Mouse (Mus musculus) gastrocnemius, postnatal 14 days (tissue): Measurements from ENCODE around the gene Adam29. TPM values are rescaled to one million over a fixed set of nuclear protein-coding genes. Genes with fewer than 3 reads are reported as not detected.

Experiments
- DNase-seq: peaks from one replicate; pipeline ENCODE4 v3.0.0; 2021; ENCODE audit warnings: mixed read lengths
- intact Hi-C: fragments of 180-260 bp; cut with DNase I; formaldehyde crosslinking; loops from one replicate; pipeline ENCODE4 v1.15.1; 2025; ENCODE audit warnings: low total_unique reads
- long read RNA-seq, 2 experiments: library from polyadenylated mRNA; stranded (forward); transcript quantifications; one replicate each; pipeline ENCODE4 v2.0.0; 2021
- total RNA-seq, 2 experiments: library from RNA; stranded (reverse); gene quantifications; 2 replicates each; pipeline ENCODE4 v1.2.3; 2021

Adam29 gene
- not detected for total RNA-seq
- long read RNA-seq, experiment 1: 0 reads
- long read RNA-seq, experiment 2: 0 reads

GRCm38 (mm10) chr8:55906848-55907247 is at the start of gene Adam29:
Gene Adam29, minus strand, starts transcription at chr8:55906948.
- intact Hi-C loops: loop anchor here (10.0 kb wide), 1 partner anchor 588 kb away; no protein-coding TSS in a partner anchor
- no peak for DNase-seq

- intact Hi-C loops: no loop called here
- no peak for DNase-seq
Measured at GRCm38 (mm10) chr8:55940526-55940880, 33.8 kb upstream of the Adam29 start.

- intact Hi-C loops: no loop called here
Measured at GRCm38 (mm10) chr8:55939870-55940525, 33.2 kb upstream of the Adam29 start, which contains the start of gene Glra3. Gene Glra3, plus strand, starts transcription at chr8:55940460.

More at GRCm38 (mm10) chr8:55939870-55940525, 33.2 kb upstream of the Adam29 start, which contains the start of gene Glra3:
- no peak for DNase-seq

Other genes with a start within 250 kb of the Adam29 start
- not detected for gene Glra3, start 33.5 kb upstream of the Adam29 start, total RNA-seq